Mouse (Mus musculus) midbrain, postnatal 0 days (tissue): ENCODE results near the gene Phactr1. TPM values are rescaled to one million over a fixed set of nuclear protein-coding genes. Genes with fewer than 3 reads are reported as not detected.

ENCODE experiments used
- ATAC-seq: fragments of 200-750 bp; cut with Nextera tagmentation; 2 replicates; pipeline ENCODE4 v1.8.0; 2017; ENCODE audit warnings: moderate number of reproducible peaks, mild to moderate bottlenecking, moderate TSS enrichment, moderate library complexity; ENCODE audit not compliant: low FRiP score
- DNase-seq: peaks from one replicate; pipeline ENCODE4 v3.0.0-alpha.2; 2015; ENCODE audit warnings: low spot score
- H3K27ac ChIP-seq: fragments of 300-500 bp; sonication (generic); 2 replicates; pipeline ENCODE4 v1.5.1; 2014; ENCODE audit warnings: low read depth, mild to moderate bottlenecking, low read length, mixed read lengths
- H3K27me3 ChIP-seq: fragments of 300-500 bp; sonication (generic); 2 replicates; pipeline ENCODE4 v1.6.1; 2014; ENCODE audit warnings: low read length, control low read depth, mixed read lengths; ENCODE audit not compliant: insufficient read depth
- H3K36me3 ChIP-seq: fragments of 300-500 bp; sonication (generic); 2 replicates; pipeline ENCODE4 v1.6.1; 2014; ENCODE audit warnings: low read length, control low read depth, mixed read lengths; ENCODE audit not compliant: insufficient read depth
- H3K4me1 ChIP-seq: fragments of 300-500 bp; sonication (generic); 2 replicates; pipeline ENCODE4 v1.6.1; 2014; ENCODE audit warnings: mild to moderate bottlenecking, control low read depth, antibody characterized with exemption, low read length, mixed read lengths; ENCODE audit not compliant: insufficient read depth
- H3K4me2 ChIP-seq: fragments of 300-500 bp; sonication (generic); 2 replicates; pipeline ENCODE4 v1.6.1; 2014; ENCODE audit warnings: low read depth, mild to moderate bottlenecking, low read length, mixed read lengths; ENCODE audit not compliant: poor library complexity, severe bottlenecking
- H3K4me3 ChIP-seq: fragments of 300-500 bp; sonication (generic); 2 replicates; pipeline ENCODE4 v1.5.1; 2014; ENCODE audit warnings: low read depth, mild to moderate bottlenecking, low read length, moderate library complexity
- H3K9ac ChIP-seq: fragments of 300-500 bp; sonication (generic); replicated peaks from 2 replicates; pipeline ENCODE4 v1.6.1; 2014; ENCODE audit warnings: mild to moderate bottlenecking, low read length, moderate library complexity, mixed read lengths; ENCODE audit not compliant: poor library complexity, severe bottlenecking
- H3K9me3 ChIP-seq: fragments of 300-500 bp; sonication (generic); 2 replicates; pipeline ENCODE4 v1.6.1; 2016; ENCODE audit warnings: low read length, control low read depth
- CTCF ChIP-seq: IDR thresholded peaks from 2 replicates; pipeline ENCODE4 v1.5.1; 2016; ENCODE audit warnings: antibody characterized with exemption, mild to moderate bottlenecking
- WGBS: fragments of 180-500 bp; shearing (Covaris S2); extraction: QIAGEN DNeasy Blood & Tissue Kit; methylation state at CpG from one replicate; pipeline ENCODE4 v1.1.7; 2014; 5-methylcytosine and 5-hydroxymethylcytosine counted together
- polyA plus RNA-seq: library from polyadenylated mRNA; unstranded; fragments of >200 nt; fragmentation: Nextera tagmentation; extraction: Ambion mirVana; gene quantifications from 2 replicates; pipeline ENCODE4 v1.2.1, GENCODE M21; 2015
- total RNA-seq: library from RNA; depleted of rRNA; stranded (reverse); fragments of >200 nt; gene quantifications from 2 replicates; pipeline ENCODE4 v1.2.3, GENCODE M21; 2014

The Phactr1 gene
- total and polyA plus RNA-seq, 2 experiments from 2014 or later: 53.9 to 73.7 TPM

DNA sequence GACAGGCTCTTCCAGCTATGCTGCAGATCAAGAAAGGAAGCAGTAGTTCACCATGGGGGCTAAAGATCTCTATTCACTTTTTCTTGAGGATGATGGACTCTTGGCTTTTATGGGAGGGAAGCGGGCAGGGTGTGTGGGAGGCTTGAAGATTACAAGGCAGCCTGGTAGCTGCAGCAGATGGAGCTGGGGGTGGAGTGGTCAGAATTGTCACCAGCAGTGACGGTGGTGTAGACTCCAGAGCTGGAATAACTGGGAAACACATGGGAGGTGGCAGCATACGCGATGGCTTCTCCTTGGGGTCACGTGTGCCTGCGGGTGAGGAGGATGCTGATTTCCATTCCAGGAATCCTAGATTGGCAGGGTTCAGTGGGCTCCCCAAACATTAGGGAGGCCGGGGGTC is 3.8 kb downstream of the Phactr1 start:
- no peak for DNase-seq
- Histone ChIP-seq H3K27me3 (no peaks in the 10 kb centered on the region), H3K4me1 (peaks cover 4% of the 10 kb centered on the region; the same call in 1 of the 2 replicates), H3K4me2 (no peak overlapping the region), H3K27ac (no peak overlapping the region), H3K4me3 (no peak overlapping the region), H3K9me3 (no peaks in the 10 kb centered on the region), H3K9ac (no peak overlapping the region), H3K36me3 (no peaks in the 10 kb centered on the region)
- WGBS: 91% methylated on average over 7 of the region's 7 CpGs
- ATAC-seq: no peak
- no peak for TF ChIP-seq CTCF

DNA sequence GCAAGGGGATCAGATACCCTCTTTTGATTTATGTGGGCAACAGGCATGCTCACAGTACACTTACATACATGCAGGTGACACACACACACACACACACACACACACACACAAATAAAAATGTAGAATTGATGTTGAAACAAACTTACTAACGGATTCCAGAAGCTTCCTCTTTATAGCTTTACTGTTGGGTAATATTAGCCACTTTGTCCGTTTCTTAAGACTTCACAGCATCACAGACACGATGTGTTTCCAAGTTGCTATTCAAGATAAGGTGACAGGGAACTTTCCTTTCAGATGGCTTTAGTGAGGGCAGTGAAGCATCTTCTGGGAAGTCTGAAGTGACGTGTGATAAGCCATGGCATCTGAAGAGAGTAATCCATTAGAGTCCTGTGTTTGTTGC is 11.8 kb downstream of the Phactr1 start:
- Histone ChIP-seq H3K4me3 (no peak overlapping the region), H3K27me3 (no peaks in the 10 kb centered on the region), H3K36me3 (no peaks in the 10 kb centered on the region), H3K9ac (no peak overlapping the region), H3K4me1 (no peaks in the 10 kb centered on the region), H3K9me3 (no peaks in the 10 kb centered on the region), H3K4me2 (no peak overlapping the region), H3K27ac (no peak overlapping the region)
- TF ChIP-seq CTCF: no peak
- ATAC-seq (no peak), DNase-seq (no peak)
- WGBS: 85% methylated on average over 4 of the region's 4 CpGs

DNA sequence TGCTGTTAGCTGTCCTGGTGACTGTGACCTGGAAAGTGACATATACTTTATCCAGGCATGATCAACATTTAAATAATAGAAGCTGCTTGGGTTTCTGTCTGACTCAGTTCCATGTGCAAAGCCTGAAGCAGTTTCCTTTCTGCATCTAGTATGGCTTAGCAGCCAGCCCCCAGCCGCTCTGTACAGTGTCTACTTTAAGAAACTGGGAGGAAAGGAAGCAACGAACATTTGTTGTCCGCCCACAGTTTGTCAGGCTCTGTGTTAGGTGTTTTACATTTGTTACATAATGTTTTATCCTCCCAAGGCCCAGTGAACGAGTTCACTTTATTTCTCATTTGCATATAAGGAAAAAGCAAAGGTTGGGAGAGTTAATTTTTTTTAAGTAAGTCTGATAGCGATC is 16.2 kb downstream of the Phactr1 start:
- H3K4me3 ChIP-seq: no peak overlapping the region
- no peaks in the 10 kb centered on the region for H3K9me3 ChIP-seq
- DNase-seq (no peak), ATAC-seq (no peak)
- WGBS: 65% methylated on average over 5 of the region's 5 CpGs
- H3K36me3 ChIP-seq: no peaks in the 10 kb centered on the region
- no peaks in the 10 kb centered on the region for H3K4me1 ChIP-seq
- H3K4me2 ChIP-seq: no peak overlapping the region
- H3K27ac ChIP-seq: no peak overlapping the region
- H3K27me3 ChIP-seq: no peaks in the 10 kb centered on the region
- no peak for TF ChIP-seq CTCF
- H3K9ac ChIP-seq: no peak overlapping the region

DNA sequence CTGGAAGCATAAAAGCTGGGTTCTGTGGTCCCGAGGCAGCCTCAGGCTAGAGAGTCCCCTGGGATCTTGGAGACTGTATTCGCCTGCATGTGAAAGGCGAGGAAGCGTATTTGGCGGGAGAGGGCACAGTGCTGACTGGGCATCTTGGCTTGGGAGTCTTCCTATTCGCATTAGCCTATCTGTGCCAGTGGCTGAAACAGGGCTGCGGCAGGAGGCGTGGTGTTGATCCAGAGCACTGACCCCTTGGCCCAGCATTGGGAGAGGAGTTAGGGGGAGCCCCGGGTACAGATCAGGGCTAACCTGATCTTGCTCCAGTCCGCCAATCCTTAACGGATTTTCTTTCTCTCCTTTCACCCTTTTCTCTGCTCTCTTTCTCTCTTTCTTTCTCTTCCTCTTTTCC is 28.7 kb downstream of the Phactr1 start:
- Histone ChIP-seq H3K9ac (peak overlapping the region; percentile 97), H3K27ac (peak overlapping the region; percentile 91), H3K4me1 (peaks cover 13% of the 10 kb centered on the region; the same call in 1 of the 2 replicates), H3K36me3 (no peaks in the 10 kb centered on the region), H3K27me3 (no peaks in the 10 kb centered on the region), H3K9me3 (no peaks in the 10 kb centered on the region), H3K4me2 (peak overlapping the region; percentile 65), H3K4me3 (peak overlapping the region; percentile 81)
- TF ChIP-seq CTCF: no peak
- WGBS: 7% methylated on average over 11 of the region's 11 CpGs
- ATAC-seq (peak; percentile 67), DNase-seq (peak; percentile 59)

DNA sequence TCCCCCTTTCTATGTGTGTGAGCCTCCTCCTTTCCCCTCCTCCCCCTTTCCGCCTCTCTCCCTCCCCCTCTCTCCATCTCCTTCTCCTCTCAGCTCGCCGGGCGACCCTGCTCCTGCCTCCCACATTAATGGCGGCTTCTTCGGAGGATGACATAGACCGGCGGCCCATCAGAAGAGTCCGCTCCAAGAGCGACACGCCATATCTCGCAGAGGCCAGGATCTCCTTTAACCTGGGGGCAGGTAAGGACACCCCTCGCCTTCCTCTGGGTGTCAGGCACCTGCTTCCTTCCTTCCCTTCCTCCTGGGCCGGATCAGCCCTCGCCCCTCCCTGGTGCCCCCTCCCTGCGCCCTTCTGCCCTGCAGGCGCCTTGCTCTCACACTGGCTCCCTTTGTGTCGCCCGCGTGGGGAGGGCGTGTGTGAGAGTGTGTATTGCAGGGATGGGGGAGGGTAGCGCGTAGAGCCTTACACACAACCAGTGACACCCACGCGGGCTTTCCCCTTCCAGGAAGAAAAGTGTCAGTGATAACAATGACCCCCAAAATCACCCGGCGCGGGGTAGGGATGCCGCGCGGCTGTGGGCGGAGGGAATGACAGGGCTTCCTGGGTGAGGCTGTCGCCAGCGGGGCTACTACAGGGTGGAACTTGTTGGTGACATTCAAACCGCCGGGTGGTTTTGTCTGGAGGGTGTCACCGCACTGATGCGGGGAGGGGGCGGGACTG is 29.3 kb downstream of the Phactr1 start:
- TF ChIP-seq CTCF: peak; percentile 45; the same call in 1 of the 2 replicates
- Histone ChIP-seq H3K27ac (peak overlapping the region; percentile 91), H3K4me2 (peak overlapping the region; percentile 65), H3K36me3 (no peaks in the 10 kb centered on the region), H3K9ac (peak overlapping the region; percentile 97), H3K4me1 (peaks cover 13% of the 10 kb centered on the region; the same call in 1 of the 2 replicates), H3K4me3 (peak overlapping the region; percentile 81), H3K27me3 (no peaks in the 10 kb centered on the region), H3K9me3 (no peaks in the 10 kb centered on the region)
- peak; percentile 62 for DNase-seq
- WGBS: 1% methylated on average over 38 of the region's 39 CpGs
- ATAC-seq: peak; percentile 91

DNA sequence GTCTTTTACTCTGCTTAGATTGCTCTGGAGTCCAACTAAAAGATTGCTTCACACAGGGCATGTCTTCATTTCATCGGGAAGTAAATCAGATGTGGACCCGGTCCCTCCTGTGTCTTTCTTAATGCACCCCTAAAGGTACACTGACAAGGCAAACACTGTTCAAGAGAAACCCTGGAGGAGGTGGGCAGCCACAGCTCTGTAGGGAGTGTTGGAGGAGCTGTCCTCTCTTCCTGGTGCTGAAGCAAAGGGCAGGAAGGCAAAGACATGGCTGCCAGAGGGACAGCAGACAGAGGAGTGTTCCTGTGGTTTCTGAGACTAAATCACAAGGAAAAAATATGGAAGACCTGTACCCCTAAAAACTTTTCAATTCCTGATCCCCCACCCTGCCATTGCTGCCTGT is 31.1 kb downstream of the Phactr1 start:
- Histone ChIP-seq H3K4me1 (peaks cover 13% of the 10 kb centered on the region; the same call in 1 of the 2 replicates), H3K4me3 (no peak overlapping the region), H3K27me3 (no peaks in the 10 kb centered on the region), H3K9ac (no peak overlapping the region), H3K27ac (no peak overlapping the region), H3K4me2 (peak overlapping the region; percentile 33), H3K36me3 (no peaks in the 10 kb centered on the region), H3K9me3 (no peaks in the 10 kb centered on the region)
- 35% methylated on average over 2 of the region's 2 CpGs for WGBS
- no peak for ATAC-seq
- peak; percentile 5 for DNase-seq
- TF ChIP-seq CTCF: no peak
